Mouse (Mus musculus): Measurements from ENCODE around the gene Ttbk1.

Ttbk1 gene

GRCm38 (mm10) chr17:46418628-46419027, 68.8 kb downstream of the Ttbk1 start:
- no peak for DNase-seq (ENCODE audit: low read depth, low spot score)

GRCm38 (mm10) chr17:46408478-46408877, 79.0 kb downstream of the Ttbk1 start:
- DNase-seq (ENCODE audit: low read depth, low spot score), result no peak

- no peak for DNase-seq (ENCODE audit: low read depth, low spot score)
Measured at GRCm38 (mm10) chr17:46394631-46395030, 92.8 kb downstream of the Ttbk1 start.

GRCm38 (mm10) chr17:46393012-46393411, 94.5 kb downstream of the Ttbk1 start:
- DNase-seq (ENCODE audit: low read depth, low spot score), result no peak
